Mouse (Mus musculus): Measurements from ENCODE around the gene Dnajb4. TPM values are rescaled to one million over a fixed set of nuclear protein-coding genes. Genes with fewer than 3 reads are reported as not detected.
"Not testable (repeated sequence)": the region's sequence is repeated elsewhere in the genome, so short reads cannot be mapped to it uniquely, and the experiment has no call there.

The Dnajb4 gene
- 45.7 and 49.5 TPM in 2 replicates for polyA plus RNA-seq (2015; fragmentation: Nextera tagmentation; extraction: Ambion mirVana)

- Histone ChIP-seq H3K36me3 (ENCODE audit: control insufficient read depth, insufficient read depth, low read length) (no peaks in the 10 kb centered on the region), H3K4me1 (ENCODE audit: control insufficient read depth, insufficient read depth, low read depth, low read length) (peaks cover 24% of the 10 kb centered on the region), H3K9ac (ENCODE audit: low read depth, low read length) (peak within 1 kb of the TSS; percentile 100), H3K9me3 (ENCODE audit: control insufficient read depth, low read length) (no peaks in the 10 kb centered on the region), H3K27ac (ENCODE audit: low read depth, low read length) (peak within 1 kb of the TSS; percentile 99), H3K4me2 (ENCODE audit: low read length) (peak within 1 kb of the TSS; percentile 95), H3K4me3 (ENCODE audit: low read length) (peak within 1 kb of the TSS; percentile 95), H3K27me3 (replicated peaks; ENCODE audit: control insufficient read depth, insufficient read depth, low read length) (no peaks in the 10 kb centered on the region)
- peak; percentile 97 for ATAC-seq
- whole genome bisulfite sequencing, result under 1% methylated on average over 85 of the region's 85 CpGs
Observed at GRCm38 (mm10) chr3:152209967-152210634, at the start of gene Dnajb4, which contains the start of gene Fubp1. Gene Dnajb4 (minus strand): TSS chr3:152210302. Gene Fubp1 (plus strand): TSS chr3:152210422.

- H3K27me3 ChIP-seq (replicated peaks; ENCODE audit: control insufficient read depth, insufficient read depth, low read length); H3K4me1 ChIP-seq (ENCODE audit: control insufficient read depth, insufficient read depth, low read depth, low read length); H3K36me3 ChIP-seq (ENCODE audit: control insufficient read depth, insufficient read depth, low read length); H3K9me3 ChIP-seq (ENCODE audit: control insufficient read depth, low read length); H3K9ac ChIP-seq (ENCODE audit: low read depth, low read length); H3K4me2 ChIP-seq (ENCODE audit: low read length); H3K4me3 ChIP-seq (ENCODE audit: low read length); H3K27ac ChIP-seq (ENCODE audit: low read depth, low read length): not testable (repeated sequence)
- WGBS, result 44% methylated on average over 7 of the region's 9 CpGs
- ATAC-seq, result peak; percentile 65; the same call in 1 of the 2 replicates
Observed at GRCm38 (mm10) chr3:152259409-152259808, 49.3 kb upstream of the Dnajb4 start.

GRCm38 (mm10) chr3:152257528-152257927, 47.4 kb upstream of the Dnajb4 start:
- Histone ChIP-seq H3K36me3 (ENCODE audit: control insufficient read depth, insufficient read depth, low read length) (no peaks in the 10 kb centered on the region), H3K27ac (ENCODE audit: low read depth, low read length) (no peak overlapping the region), H3K9ac (ENCODE audit: low read depth, low read length) (no peak overlapping the region), H3K4me3 (ENCODE audit: low read length) (no peak overlapping the region), H3K4me1 (ENCODE audit: control insufficient read depth, insufficient read depth, low read depth, low read length) (no peaks in the 10 kb centered on the region), H3K27me3 (replicated peaks; ENCODE audit: control insufficient read depth, insufficient read depth, low read length) (no peaks in the 10 kb centered on the region), H3K9me3 (ENCODE audit: control insufficient read depth, low read length) (no peaks in the 10 kb centered on the region), H3K4me2 (ENCODE audit: low read length) (no peak overlapping the region)
- WGBS, result 94% methylated on average over 3 of the region's 3 CpGs
- ATAC-seq, result no peak

GRCm38 (mm10) chr3:152250487-152250886, 40.4 kb upstream of the Dnajb4 start:
- Histone ChIP-seq H3K9me3 (ENCODE audit: control insufficient read depth, low read length) (no peaks in the 10 kb centered on the region), H3K9ac (ENCODE audit: low read depth, low read length) (no peak overlapping the region), H3K4me1 (ENCODE audit: control insufficient read depth, insufficient read depth, low read depth, low read length) (no peaks in the 10 kb centered on the region), H3K4me3 (ENCODE audit: low read length) (no peak overlapping the region), H3K27me3 (replicated peaks; ENCODE audit: control insufficient read depth, insufficient read depth, low read length) (no peaks in the 10 kb centered on the region), H3K27ac (ENCODE audit: low read depth, low read length) (no peak overlapping the region), H3K4me2 (ENCODE audit: low read length) (no peak overlapping the region), H3K36me3 (ENCODE audit: control insufficient read depth, insufficient read depth, low read length) (no peaks in the 10 kb centered on the region)
- 94% methylated on average over 1 of the region's 1 CpGs for WGBS
- no peak for ATAC-seq

GRCm38 (mm10) chr3:152247708-152248107, 37.6 kb upstream of the Dnajb4 start:
- Histone ChIP-seq H3K9me3 (ENCODE audit: control insufficient read depth, low read length) (no peaks in the 10 kb centered on the region), H3K27ac (ENCODE audit: low read depth, low read length) (no peak overlapping the region), H3K9ac (ENCODE audit: low read depth, low read length) (no peak overlapping the region), H3K4me2 (ENCODE audit: low read length) (no peak overlapping the region), H3K27me3 (replicated peaks; ENCODE audit: control insufficient read depth, insufficient read depth, low read length) (no peaks in the 10 kb centered on the region), H3K4me1 (ENCODE audit: control insufficient read depth, insufficient read depth, low read depth, low read length) (no peaks in the 10 kb centered on the region), H3K4me3 (ENCODE audit: low read length) (no peak overlapping the region), H3K36me3 (ENCODE audit: control insufficient read depth, insufficient read depth, low read length) (no peaks in the 10 kb centered on the region; the same call in 1 of the 2 replicates)
- 91% methylated on average over 12 of the region's 12 CpGs for WGBS
- no peak for ATAC-seq

- WGBS, result 83% methylated on average over 5 of the region's 5 CpGs
- Histone ChIP-seq H3K27ac (ENCODE audit: low read depth, low read length) (no peak overlapping the region), H3K36me3 (ENCODE audit: control insufficient read depth, insufficient read depth, low read length) (no peaks in the 10 kb centered on the region; the same call in 1 of the 2 replicates), H3K27me3 (replicated peaks; ENCODE audit: control insufficient read depth, insufficient read depth, low read length) (no peaks in the 10 kb centered on the region), H3K9ac (ENCODE audit: low read depth, low read length) (no peak overlapping the region), H3K4me3 (ENCODE audit: low read length) (no peak overlapping the region), H3K4me2 (ENCODE audit: low read length) (no peak overlapping the region), H3K4me1 (ENCODE audit: control insufficient read depth, insufficient read depth, low read depth, low read length) (no peaks in the 10 kb centered on the region), H3K9me3 (ENCODE audit: control insufficient read depth, low read length) (no peaks in the 10 kb centered on the region)
- no peak for ATAC-seq
Observed at GRCm38 (mm10) chr3:152245273-152245910, 35.3 kb upstream of the Dnajb4 start.

- Histone ChIP-seq H3K9ac (ENCODE audit: low read depth, low read length) (no peak overlapping the region), H3K4me2 (ENCODE audit: low read length) (no peak overlapping the region), H3K4me3 (ENCODE audit: low read length) (no peak overlapping the region), H3K27me3 (replicated peaks; ENCODE audit: control insufficient read depth, insufficient read depth, low read length) (no peaks in the 10 kb centered on the region), H3K4me1 (ENCODE audit: control insufficient read depth, insufficient read depth, low read depth, low read length) (no peaks in the 10 kb centered on the region), H3K9me3 (ENCODE audit: control insufficient read depth, low read length) (no peaks in the 10 kb centered on the region), H3K36me3 (ENCODE audit: control insufficient read depth, insufficient read depth, low read length) (peaks cover 5% of the 10 kb centered on the region; the same call in 1 of the 2 replicates), H3K27ac (ENCODE audit: low read depth, low read length) (no peak overlapping the region)
- WGBS, result 83% methylated on average over 4 of the region's 4 CpGs
- ATAC-seq, result no peak
Observed at GRCm38 (mm10) chr3:152243304-152243703, 33.2 kb upstream of the Dnajb4 start.

GRCm38 (mm10) chr3:152241098-152241497, 31.0 kb upstream of the Dnajb4 start:
- no peaks in the 10 kb centered on the region for H3K27me3 ChIP-seq (replicated peaks; ENCODE audit: control insufficient read depth, insufficient read depth, low read length)
- WGBS, result 82% methylated on average over 3 of the region's 3 CpGs
- no peak overlapping the region for H3K27ac ChIP-seq (ENCODE audit: low read depth, low read length)
- H3K9me3 ChIP-seq (ENCODE audit: control insufficient read depth, low read length), result no peaks in the 10 kb centered on the region
- peaks cover 11% of the 10 kb centered on the region for H3K36me3 ChIP-seq (ENCODE audit: control insufficient read depth, insufficient read depth, low read length)
- H3K9ac ChIP-seq (ENCODE audit: low read depth, low read length), result no peak overlapping the region
- ATAC-seq, result no peak
- no peak overlapping the region for H3K4me2 ChIP-seq (ENCODE audit: low read length)
- H3K4me1 ChIP-seq (ENCODE audit: control insufficient read depth, insufficient read depth, low read depth, low read length), result no peaks in the 10 kb centered on the region
- H3K4me3 ChIP-seq (ENCODE audit: low read length), result no peak overlapping the region

- Histone ChIP-seq H3K36me3 (ENCODE audit: control insufficient read depth, insufficient read depth, low read length) (peaks cover 14% of the 10 kb centered on the region), H3K4me1 (ENCODE audit: control insufficient read depth, insufficient read depth, low read depth, low read length) (no peaks in the 10 kb centered on the region), H3K4me3 (ENCODE audit: low read length) (no peak overlapping the region), H3K9ac (ENCODE audit: low read depth, low read length) (no peak overlapping the region), H3K9me3 (ENCODE audit: control insufficient read depth, low read length) (no peaks in the 10 kb centered on the region), H3K27me3 (replicated peaks; ENCODE audit: control insufficient read depth, insufficient read depth, low read length) (no peaks in the 10 kb centered on the region), H3K27ac (ENCODE audit: low read depth, low read length) (no peak overlapping the region), H3K4me2 (ENCODE audit: low read length) (no peak overlapping the region)
- WGBS, result 100% methylated on average over 1 of the region's 1 CpGs
- ATAC-seq, result no peak
Observed at GRCm38 (mm10) chr3:152239592-152239991, 29.5 kb upstream of the Dnajb4 start.

Data from hindbrain, embryonic 16.5 days (tissue).